Mouse (Mus musculus): ENCODE results near the gene Ddb2. TPM values are rescaled to one million over a fixed set of nuclear protein-coding genes. Genes with fewer than 3 reads are reported as not detected.
"Not testable (repeated sequence)": the region's sequence is repeated elsewhere in the genome, so short reads cannot be mapped to it uniquely, and the experiment has no call there.

Ddb2 gene
- total RNA-seq, 1 experiment, result 10.4 TPM

DNA sequence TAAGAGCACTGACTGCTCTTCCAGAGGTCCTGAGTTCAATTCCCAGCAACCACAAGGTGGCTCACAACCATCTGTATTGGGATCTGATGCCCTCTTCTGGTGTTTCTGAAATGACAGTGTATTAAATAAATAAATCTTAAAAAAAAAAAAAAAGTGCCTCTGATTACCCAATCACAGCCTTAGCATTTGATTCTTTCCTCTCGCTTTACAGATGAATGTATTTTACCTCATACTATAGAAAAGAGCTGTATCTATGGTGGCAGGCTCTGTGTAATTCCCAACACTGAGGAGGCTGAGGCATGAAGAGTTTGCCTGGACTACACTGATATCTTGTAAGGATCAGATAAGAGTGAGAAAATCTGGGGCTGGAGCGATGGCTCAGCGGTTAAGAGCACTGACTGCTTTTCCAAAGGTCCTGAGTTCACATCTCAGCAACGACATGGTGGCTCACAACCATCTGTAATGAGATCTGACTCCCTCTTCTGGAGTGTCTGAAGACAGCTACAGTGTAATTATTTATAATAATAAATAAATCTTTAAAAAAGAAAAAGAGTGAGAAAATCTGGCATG is 814 bp upstream of the Ddb2 start:
- in situ Hi-C loops (cut with MboI; ENCODE audit: low sequenced_read_pairs in 2 of 2, unreplicated experiment in 2 of 2), result loop anchor here in 1 of 2 experiments (10.0 kb wide), 1 partner anchor 123 kb away; the partner anchor contains the start of gene Mybpc3
- H3K4me1 ChIP-seq (ENCODE audit: control insufficient read depth in 2 of 2, insufficient read depth in 2 of 2, low read length in 2 of 2, poor library complexity in 1 of 2); DNase-seq (ENCODE audit: low read depth, low spot score); H3K9me3 ChIP-seq (ENCODE audit: control insufficient read depth, insufficient read depth, low read depth, low read length); H3K36me3 ChIP-seq (ENCODE audit: control insufficient read depth, insufficient read depth, low read length, poor library complexity, severe bottlenecking); H3K27ac ChIP-seq (ENCODE audit: insufficient read depth, low read depth, low read length, poor library complexity, severe bottlenecking): not testable (repeated sequence)
- H3K9ac ChIP-seq (ENCODE audit: insufficient read depth, low read depth, low read length, poor library complexity, severe bottlenecking), result peak overlapping the region; percentile 43; the same call in 1 of the 2 replicates
- H3K4me3 ChIP-seq (ENCODE audit: insufficient read depth in 1 of 2, low read depth in 1 of 2, low read length in 2 of 2, poor library complexity in 1 of 2, severe bottlenecking in 1 of 2), result peak overlapping the region; percentile 71 to 81
- TF ChIP-seq ZNF384 (IDR thresholded peaks at IDR 0.05; ENCODE audit: low read depth, low read length), result peak; percentile 94

DNA sequence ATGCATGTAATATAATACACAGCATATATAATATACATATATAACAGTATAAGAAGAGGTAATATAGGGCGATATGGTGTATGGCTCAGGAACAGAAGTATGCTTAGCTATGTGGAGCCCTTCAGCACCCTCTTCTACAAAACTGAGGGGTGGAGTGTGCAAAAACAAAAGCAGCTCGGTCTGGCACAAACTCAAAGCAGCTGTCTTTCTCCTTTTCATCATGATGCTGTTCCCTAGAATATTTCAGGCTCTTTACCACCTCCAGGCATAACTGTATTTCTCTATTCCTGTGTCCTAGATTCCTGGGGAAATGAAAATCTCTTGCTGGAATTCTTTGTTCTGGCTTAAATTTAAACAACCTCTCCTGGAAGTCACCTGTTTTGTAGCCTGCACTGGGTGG is 7.0 kb downstream of the Ddb2 start:
- no peak overlapping the region for H3K27ac ChIP-seq (ENCODE audit: insufficient read depth, low read depth, low read length, poor library complexity, severe bottlenecking)
- no peaks in the 10 kb centered on the region for H3K9me3 ChIP-seq (ENCODE audit: control insufficient read depth, insufficient read depth, low read depth, low read length)
- H3K9ac ChIP-seq (ENCODE audit: insufficient read depth, low read depth, low read length, poor library complexity, severe bottlenecking), result no peak overlapping the region
- H3K4me1 ChIP-seq (ENCODE audit: control insufficient read depth in 2 of 2, insufficient read depth in 2 of 2, low read length in 2 of 2, poor library complexity in 1 of 2), result no peaks in the 10 kb centered on the region
- DNase-seq (ENCODE audit: low read depth, low spot score), result no peak
- H3K4me3 ChIP-seq (ENCODE audit: insufficient read depth in 1 of 2, low read depth in 1 of 2, low read length in 2 of 2, poor library complexity in 1 of 2, severe bottlenecking in 1 of 2), result no peak overlapping the region
- no peak for TF ChIP-seq CHD2 (IDR thresholded peaks at IDR 0.05; ENCODE audit: low read depth, low read length)
- in situ Hi-C loops (cut with MboI; ENCODE audit: low sequenced_read_pairs in 2 of 2, unreplicated experiment in 2 of 2), result loop anchor here in 1 of 2 experiments (10.0 kb wide), 1 partner anchor 115 kb away; the partner anchor contains the start of gene Mybpc3
- H3K36me3 ChIP-seq (ENCODE audit: control insufficient read depth, insufficient read depth, low read length, poor library complexity, severe bottlenecking), result peaks cover 2% of the 10 kb centered on the region; the same call in 1 of the 2 replicates

DNA sequence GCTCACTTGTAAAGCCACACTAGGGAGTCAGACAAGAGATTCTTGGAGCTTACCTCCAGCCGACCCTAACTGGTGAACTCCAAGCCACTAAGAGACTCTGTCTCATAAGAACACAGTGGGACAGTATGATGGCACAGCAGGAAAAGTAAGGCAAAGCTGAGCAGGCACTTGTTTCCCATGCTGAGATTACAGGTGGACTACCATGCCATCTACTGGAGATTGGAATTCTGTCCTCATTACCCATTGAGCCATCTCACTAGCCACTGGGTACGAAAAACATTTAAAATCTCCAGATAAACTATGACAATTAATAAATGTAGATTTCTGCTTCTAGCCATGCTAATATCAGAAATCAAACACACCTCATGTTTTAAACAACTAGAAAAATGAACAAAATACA is 13.2 kb downstream of the Ddb2 start:
- H3K36me3 ChIP-seq (ENCODE audit: control insufficient read depth, insufficient read depth, low read length, poor library complexity, severe bottlenecking), result no peaks in the 10 kb centered on the region
- H3K27ac ChIP-seq (ENCODE audit: insufficient read depth, low read depth, low read length, poor library complexity, severe bottlenecking), result no peak overlapping the region
- H3K9ac ChIP-seq (ENCODE audit: insufficient read depth, low read depth, low read length, poor library complexity, severe bottlenecking), result no peak overlapping the region
- DNase-seq (ENCODE audit: low read depth, low spot score), result no peak
- H3K4me1 ChIP-seq (ENCODE audit: control insufficient read depth in 2 of 2, insufficient read depth in 2 of 2, low read length in 2 of 2, poor library complexity in 1 of 2), result peaks cover 0 to 2% of the 10 kb centered on the region in 2 experiments; a peak in 1 of 4 replicates
- no peaks in the 10 kb centered on the region for H3K9me3 ChIP-seq (ENCODE audit: control insufficient read depth, insufficient read depth, low read depth, low read length)
- H3K4me3 ChIP-seq (ENCODE audit: insufficient read depth in 1 of 2, low read depth in 1 of 2, low read length in 2 of 2, poor library complexity in 1 of 2, severe bottlenecking in 1 of 2), result no peak overlapping the region
- TF ChIP-seq ZNF384 (IDR thresholded peaks at IDR 0.05; ENCODE audit: low read depth, low read length) (no peak), CHD2 (IDR thresholded peaks at IDR 0.05; ENCODE audit: low read depth, low read length) (no peak)
- in situ Hi-C loops (cut with MboI; ENCODE audit: low sequenced_read_pairs in 2 of 2, unreplicated experiment in 2 of 2), result no loop called here

- Histone ChIP-seq H3K9me3 (ENCODE audit: control insufficient read depth, insufficient read depth, low read depth, low read length) (no peaks in the 10 kb centered on the region), H3K4me3 (ENCODE audit: insufficient read depth in 1 of 2, low read depth in 1 of 2, low read length in 2 of 2, poor library complexity in 1 of 2, severe bottlenecking in 1 of 2) (no peak overlapping the region), H3K36me3 (ENCODE audit: control insufficient read depth, insufficient read depth, low read length, poor library complexity, severe bottlenecking) (no peaks in the 10 kb centered on the region; the same call in 1 of the 2 replicates), H3K9ac (ENCODE audit: insufficient read depth, low read depth, low read length, poor library complexity, severe bottlenecking) (no peak overlapping the region), H3K27ac (ENCODE audit: insufficient read depth, low read depth, low read length, poor library complexity, severe bottlenecking) (no peak overlapping the region), H3K4me1 (ENCODE audit: control insufficient read depth in 2 of 2, insufficient read depth in 2 of 2, low read length in 2 of 2, poor library complexity in 1 of 2) (peaks cover 0 to 2% of the 10 kb centered on the region in 2 experiments; a peak in 1 of 4 replicates)
- no peak for DNase-seq (ENCODE audit: low read depth, low spot score)
- TF ChIP-seq CHD2 (IDR thresholded peaks at IDR 0.05; ENCODE audit: low read depth, low read length) (no peak), MAFK (IDR thresholded peaks at IDR 0.05; ENCODE audit: insufficient read depth, low read depth, low read length) (no peak), HCFC1 (IDR thresholded peaks at IDR 0.05; ENCODE audit: borderline replicate concordance, insufficient read depth, low read length) (no peak), ZC3H11A (IDR thresholded peaks at IDR 0.05; ENCODE audit: borderline replicate concordance, low read depth, low read length) (no peak), ZNF384 (IDR thresholded peaks at IDR 0.05; ENCODE audit: low read depth, low read length) (no peak)
- in situ Hi-C loops (cut with MboI; ENCODE audit: low sequenced_read_pairs in 2 of 2, unreplicated experiment in 2 of 2), result no loop called here
These were observed 16.3 kb downstream of the Ddb2 start for GRCm38 (mm10) chr2:91220501-91220900.

GRCm38 (mm10) chr2:91217032-91217431 is 19.8 kb downstream of the Ddb2 start:
- Histone ChIP-seq H3K27ac (ENCODE audit: insufficient read depth, low read depth, low read length, poor library complexity, severe bottlenecking) (no peak overlapping the region), H3K36me3 (ENCODE audit: control insufficient read depth, insufficient read depth, low read length, poor library complexity, severe bottlenecking) (peaks cover under 1% of the 10 kb centered on the region), H3K4me1 (ENCODE audit: control insufficient read depth in 2 of 2, insufficient read depth in 2 of 2, low read length in 2 of 2, poor library complexity in 1 of 2) (peaks cover 0 to 2% of the 10 kb centered on the region in 2 experiments; a peak in 1 of 4 replicates), H3K4me3 (ENCODE audit: insufficient read depth in 1 of 2, low read depth in 1 of 2, low read length in 2 of 2, poor library complexity in 1 of 2, severe bottlenecking in 1 of 2) (no peak overlapping the region), H3K9ac (ENCODE audit: insufficient read depth, low read depth, low read length, poor library complexity, severe bottlenecking) (no peak overlapping the region), H3K9me3 (ENCODE audit: control insufficient read depth, insufficient read depth, low read depth, low read length) (no peaks in the 10 kb centered on the region)
- in situ Hi-C loops (cut with MboI; ENCODE audit: low sequenced_read_pairs in 2 of 2, unreplicated experiment in 2 of 2), result no loop called here
- TF ChIP-seq HCFC1 (IDR thresholded peaks at IDR 0.05; ENCODE audit: borderline replicate concordance, insufficient read depth, low read length) (no peak), ZNF384 (IDR thresholded peaks at IDR 0.05; ENCODE audit: low read depth, low read length) (no peak), MAFK (IDR thresholded peaks at IDR 0.05; ENCODE audit: insufficient read depth, low read depth, low read length) (no peak), CHD2 (IDR thresholded peaks at IDR 0.05; ENCODE audit: low read depth, low read length) (no peak), ZC3H11A (IDR thresholded peaks at IDR 0.05; ENCODE audit: borderline replicate concordance, low read depth, low read length) (no peak)
- no peak for DNase-seq (ENCODE audit: low read depth, low spot score)
